Mouse (Mus musculus) liver, postnatal 0 days (tissue): Measurements from ENCODE around the gene Ifi207.

ENCODE experiments used
- CTCF ChIP-seq: sonication (generic); IDR thresholded peaks from 2 replicates; pipeline ENCODE4 v1.5.1; 2016; ENCODE audit warnings: antibody characterized with exemption, low read depth
- EP300 ChIP-seq: IDR thresholded peaks from 2 replicates; pipeline ENCODE4 v1.6.1; 2016; ENCODE audit warnings: antibody characterized with exemption, low read depth, mild to moderate bottlenecking

- no peak for TF ChIP-seq EP300
- no peak for TF ChIP-seq CTCF
These were observed 715 bp upstream of the Ifi207 start for GRCm38 (mm10) chr1:173742262-173742661.
